Mouse (Mus musculus): Measurements from ENCODE around the gene Cep41. TPM values are rescaled to one million over a fixed set of nuclear protein-coding genes. Genes with fewer than 3 reads are reported as not detected.

The Cep41 gene
- polyA plus RNA-seq, 1 experiment from 2014 or later = 10.9 TPM

GRCm38 (mm10) chr6:30636186-30636842 is 57.2 kb downstream of the Cep41 start:
- no peaks in the 10 kb centered on the region for H3K36me3 ChIP-seq (ENCODE audit: control insufficient read depth, insufficient read depth, low read length)
- no peaks in the 10 kb centered on the region for H3K27me3 ChIP-seq (ENCODE audit: control insufficient read depth, insufficient read depth, low read length)
- H3K9ac ChIP-seq (ENCODE audit: low read depth, low read length) = no peak overlapping the region
- H3K4me2 ChIP-seq = no peak overlapping the region
- H3K9me3 ChIP-seq (replicated peaks; ENCODE audit: control insufficient read depth, low read length) = no peaks in the 10 kb centered on the region
- peaks cover 14% of the 10 kb centered on the region; the same call in 1 of the 2 replicates for H3K4me1 ChIP-seq (ENCODE audit: control insufficient read depth, insufficient read depth, low read length)
- ATAC-seq (replicated peaks; ENCODE audit: insufficient number of reproducible peaks, low FRiP score, low TSS enrichment) = 0 out of 2 replicates have a peak, but pooled peaks have one; percentile 36
- no peak overlapping the region for H3K4me3 ChIP-seq (ENCODE audit: low read depth, low read length)
- peak overlapping the region; percentile 55 for H3K27ac ChIP-seq (ENCODE audit: low read depth, low read length)
- WGBS (ENCODE audit: insufficient replicate concordance) = 49% methylated on average over 4 of the region's 4 CpGs

GRCm38 (mm10) chr6:30635361-30635862 is 58.1 kb downstream of the Cep41 start:
- H3K9ac ChIP-seq (ENCODE audit: low read depth, low read length) = no peak overlapping the region

GRCm38 (mm10) chr6:30629989-30630388 is 63.6 kb downstream of the Cep41 start:
- Histone ChIP-seq H3K36me3 (ENCODE audit: control insufficient read depth, insufficient read depth, low read length) (no peaks in the 10 kb centered on the region), H3K9me3 (replicated peaks; ENCODE audit: control insufficient read depth, low read length) (no peaks in the 10 kb centered on the region), H3K27me3 (ENCODE audit: control insufficient read depth, insufficient read depth, low read length) (no peaks in the 10 kb centered on the region), H3K9ac (ENCODE audit: low read depth, low read length) (no peak overlapping the region), H3K27ac (ENCODE audit: low read depth, low read length) (no peak overlapping the region), H3K4me3 (ENCODE audit: low read depth, low read length) (no peak overlapping the region), H3K4me1 (ENCODE audit: control insufficient read depth, insufficient read depth, low read length) (peaks cover 6% of the 10 kb centered on the region; the same call in 1 of the 2 replicates), H3K4me2 (no peak overlapping the region)
- no peak for ATAC-seq (replicated peaks; ENCODE audit: insufficient number of reproducible peaks, low FRiP score, low TSS enrichment)
- 76% methylated on average over 1 of the region's 1 CpGs for WGBS (ENCODE audit: insufficient replicate concordance)

More at GRCm38 (mm10) chr6:30635361-30635862, 58.1 kb downstream of the Cep41 start:
- WGBS (ENCODE audit: insufficient replicate concordance) = 36% methylated on average over 8 of the region's 8 CpGs
- Histone ChIP-seq H3K4me1 (ENCODE audit: control insufficient read depth, insufficient read depth, low read length) (peaks cover 14% of the 10 kb centered on the region; the same call in 1 of the 2 replicates), H3K36me3 (ENCODE audit: control insufficient read depth, insufficient read depth, low read length) (no peaks in the 10 kb centered on the region), H3K4me3 (ENCODE audit: low read depth, low read length) (no peak overlapping the region), H3K9me3 (replicated peaks; ENCODE audit: control insufficient read depth, low read length) (no peaks in the 10 kb centered on the region), H3K27me3 (ENCODE audit: control insufficient read depth, insufficient read depth, low read length) (no peaks in the 10 kb centered on the region), H3K4me2 (no peak overlapping the region), H3K27ac (ENCODE audit: low read depth, low read length) (peak overlapping the region; percentile 10; the same call in 1 of the 2 replicates)
- ATAC-seq (replicated peaks; ENCODE audit: insufficient number of reproducible peaks, low FRiP score, low TSS enrichment) = no peak

- no peak overlapping the region for H3K27ac ChIP-seq (ENCODE audit: low read depth, low read length)
- 56% methylated on average over 6 of the region's 6 CpGs for WGBS (ENCODE audit: insufficient replicate concordance)
- peaks cover 15% of the 10 kb centered on the region; the same call in 1 of the 2 replicates for H3K4me1 ChIP-seq (ENCODE audit: control insufficient read depth, insufficient read depth, low read length)
These were observed 65.4 kb downstream of the Cep41 start for GRCm38 (mm10) chr6:30628152-30628551.

DNA sequence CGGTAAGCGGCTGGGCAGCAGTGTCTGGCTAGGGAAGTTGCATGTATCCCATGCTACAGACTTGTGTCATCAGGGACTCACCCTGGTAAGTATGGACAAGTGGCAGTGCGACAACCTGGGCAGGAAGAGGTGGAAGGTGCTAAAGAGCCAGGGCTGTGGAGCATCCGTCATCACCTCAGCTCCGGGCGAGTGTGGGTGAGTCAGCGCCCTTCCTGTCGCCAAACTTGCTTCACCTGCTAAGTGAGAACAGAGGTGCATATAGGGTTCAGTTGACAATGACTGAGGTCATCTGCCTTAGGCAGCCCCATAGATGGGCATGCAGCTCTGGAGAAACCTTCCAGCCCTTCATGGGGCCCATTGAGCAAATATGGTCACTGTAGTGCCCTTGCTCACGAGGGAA is 68.8 kb downstream of the Cep41 start:
- WGBS (ENCODE audit: insufficient replicate concordance) = 49% methylated on average over 9 of the region's 9 CpGs
- no peak overlapping the region for H3K4me2 ChIP-seq
- peak overlapping the region; percentile 78 for H3K27ac ChIP-seq (ENCODE audit: low read depth, low read length)

More at GRCm38 (mm10) chr6:30628152-30628551, 65.4 kb downstream of the Cep41 start:
- H3K4me3 ChIP-seq (ENCODE audit: low read depth, low read length) = no peak overlapping the region
- no peak overlapping the region for H3K9ac ChIP-seq (ENCODE audit: low read depth, low read length)
- ATAC-seq (replicated peaks; ENCODE audit: insufficient number of reproducible peaks, low FRiP score, low TSS enrichment) = no peak
- H3K4me2 ChIP-seq = no peak overlapping the region
- no peaks in the 10 kb centered on the region for H3K9me3 ChIP-seq (replicated peaks; ENCODE audit: control insufficient read depth, low read length)
- H3K36me3 ChIP-seq (ENCODE audit: control insufficient read depth, insufficient read depth, low read length) = no peaks in the 10 kb centered on the region
- H3K27me3 ChIP-seq (ENCODE audit: control insufficient read depth, insufficient read depth, low read length) = no peaks in the 10 kb centered on the region

GRCm38 (mm10) chr6:30621986-30622389 is 71.6 kb downstream of the Cep41 start:
- H3K4me2 ChIP-seq = no peak overlapping the region
- H3K4me3 ChIP-seq (ENCODE audit: low read depth, low read length) = no peak overlapping the region
- H3K9ac ChIP-seq (ENCODE audit: low read depth, low read length) = no peak overlapping the region
- no peaks in the 10 kb centered on the region for H3K9me3 ChIP-seq (replicated peaks; ENCODE audit: control insufficient read depth, low read length)
- WGBS (ENCODE audit: insufficient replicate concordance) = 13% methylated on average over 4 of the region's 4 CpGs
- H3K27ac ChIP-seq (ENCODE audit: low read depth, low read length) = peak overlapping the region; percentile 70
- no peaks in the 10 kb centered on the region for H3K36me3 ChIP-seq (ENCODE audit: control insufficient read depth, insufficient read depth, low read length)
- peak; percentile 68 for ATAC-seq (replicated peaks; ENCODE audit: insufficient number of reproducible peaks, low FRiP score, low TSS enrichment)
- no peaks in the 10 kb centered on the region for H3K27me3 ChIP-seq (ENCODE audit: control insufficient read depth, insufficient read depth, low read length)
- peaks cover 41% of the 10 kb centered on the region for H3K4me1 ChIP-seq (ENCODE audit: control insufficient read depth, insufficient read depth, low read length)

More for the DNA sequence above, 68.8 kb downstream of the Cep41 start:
- no peaks in the 10 kb centered on the region for H3K27me3 ChIP-seq (ENCODE audit: control insufficient read depth, insufficient read depth, low read length)
- H3K36me3 ChIP-seq (ENCODE audit: control insufficient read depth, insufficient read depth, low read length) = no peaks in the 10 kb centered on the region
- H3K9ac ChIP-seq (ENCODE audit: low read depth, low read length) = no peak overlapping the region
- peak; percentile 69 for ATAC-seq (replicated peaks; ENCODE audit: insufficient number of reproducible peaks, low FRiP score, low TSS enrichment)
- H3K4me1 ChIP-seq (ENCODE audit: control insufficient read depth, insufficient read depth, low read length) = peaks cover 22% of the 10 kb centered on the region; the same call in 1 of the 2 replicates
- H3K4me3 ChIP-seq (ENCODE audit: low read depth, low read length) = no peak overlapping the region
- H3K9me3 ChIP-seq (replicated peaks; ENCODE audit: control insufficient read depth, low read length) = no peaks in the 10 kb centered on the region

DNA sequence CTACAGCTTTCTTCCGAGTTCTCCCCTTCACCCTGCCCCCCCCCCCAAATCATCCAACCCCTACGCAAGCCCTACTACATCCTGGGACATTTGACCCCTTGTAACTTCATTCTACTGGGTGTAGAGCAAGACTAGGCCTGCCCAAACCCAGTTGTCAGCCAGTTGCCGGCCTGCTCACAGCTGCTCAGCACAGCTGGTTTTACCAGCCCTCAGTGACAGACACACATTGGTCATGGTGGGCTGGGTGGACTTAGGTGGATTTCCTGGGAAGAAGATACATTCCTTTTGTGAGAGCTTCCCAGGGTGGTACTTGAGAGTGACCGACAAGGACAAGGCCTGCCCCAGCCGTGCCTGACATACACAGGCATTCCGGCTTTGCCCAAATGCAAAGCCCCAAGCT is 72.6 kb downstream of the Cep41 start:
- no peaks in the 10 kb centered on the region for H3K9me3 ChIP-seq (replicated peaks; ENCODE audit: control insufficient read depth, low read length)
- no peak overlapping the region for H3K4me2 ChIP-seq
- peaks cover 50% of the 10 kb centered on the region for H3K4me1 ChIP-seq (ENCODE audit: control insufficient read depth, insufficient read depth, low read length)
- no peak overlapping the region for H3K4me3 ChIP-seq (ENCODE audit: low read depth, low read length)
- WGBS (ENCODE audit: insufficient replicate concordance) = 70% methylated on average over 6 of the region's 6 CpGs
- H3K27ac ChIP-seq (ENCODE audit: low read depth, low read length) = peak overlapping the region; percentile 70
- no peak for ATAC-seq (replicated peaks; ENCODE audit: insufficient number of reproducible peaks, low FRiP score, low TSS enrichment)
- H3K9ac ChIP-seq (ENCODE audit: low read depth, low read length) = no peak overlapping the region
- H3K27me3 ChIP-seq (ENCODE audit: control insufficient read depth, insufficient read depth, low read length) = no peaks in the 10 kb centered on the region
- no peaks in the 10 kb centered on the region for H3K36me3 ChIP-seq (ENCODE audit: control insufficient read depth, insufficient read depth, low read length)

DNA sequence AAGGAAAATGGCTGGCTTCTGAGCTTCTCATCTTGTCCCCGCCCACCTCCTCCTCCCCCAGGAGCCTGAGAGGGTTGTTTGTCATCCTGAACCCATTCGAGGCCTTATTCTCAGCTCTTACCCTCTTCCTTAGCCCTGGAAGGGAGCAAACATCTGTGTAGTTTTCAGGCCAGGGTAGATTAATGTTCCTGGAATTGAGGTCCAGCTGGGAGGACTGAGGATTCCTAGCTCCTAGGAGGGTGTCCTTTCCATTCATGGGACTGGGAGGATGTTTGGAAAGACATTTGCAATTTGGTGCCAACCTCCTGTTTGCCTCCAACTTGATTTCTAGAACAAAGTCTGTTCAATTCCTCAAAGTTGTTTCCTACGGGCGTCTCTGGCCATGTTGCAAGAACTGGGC is 73.0 kb downstream of the Cep41 start:
- H3K27me3 ChIP-seq (ENCODE audit: control insufficient read depth, insufficient read depth, low read length) = no peaks in the 10 kb centered on the region
- H3K9me3 ChIP-seq (replicated peaks; ENCODE audit: control insufficient read depth, low read length) = no peaks in the 10 kb centered on the region
- peaks cover 50% of the 10 kb centered on the region for H3K4me1 ChIP-seq (ENCODE audit: control insufficient read depth, insufficient read depth, low read length)
- ATAC-seq (replicated peaks; ENCODE audit: insufficient number of reproducible peaks, low FRiP score, low TSS enrichment) = no peak
- H3K4me3 ChIP-seq (ENCODE audit: low read depth, low read length) = no peak overlapping the region
- H3K36me3 ChIP-seq (ENCODE audit: control insufficient read depth, insufficient read depth, low read length) = no peaks in the 10 kb centered on the region
- 70% methylated on average over 4 of the region's 4 CpGs for WGBS (ENCODE audit: insufficient replicate concordance)
- H3K27ac ChIP-seq (ENCODE audit: low read depth, low read length) = peak overlapping the region; percentile 70
- no peak overlapping the region for H3K4me2 ChIP-seq
- no peak overlapping the region for H3K9ac ChIP-seq (ENCODE audit: low read depth, low read length)
